Mouse (Mus musculus) embryo, embryonic 9.5 days (tissue): ENCODE data around the gene Zc3h7a.
"Not testable (repeated sequence)": the region's sequence is repeated elsewhere in the genome, so short reads cannot be mapped to it uniquely, and the experiment has no call there.

Source experiments
- DNase-seq: peaks from one replicate; pipeline ENCODE4 v3.0.0-alpha.2; 2017; ENCODE audit errors: extremely low spot score

Zc3h7a gene

GRCm38 (mm10) chr16:11176208-11176883 is at the start of gene Zc3h7a:
Gene Zc3h7a, minus strand, starts transcription at chr16:11176393.
- peak; percentile 91 for DNase-seq

- DNase-seq: no peak
Measured at GRCm38 (mm10) chr16:11217801-11218200, 41.6 kb upstream of the Zc3h7a start.

- no peak for DNase-seq
Measured at GRCm38 (mm10) chr16:11203600-11204390, 27.6 kb upstream of the Zc3h7a start.

- peak; percentile 96 for DNase-seq
Measured at GRCm38 (mm10) chr16:11202571-11203554, 26.7 kb upstream of the Zc3h7a start, which contains the start of gene Rsl1d1. Gene Rsl1d1, minus strand, starts transcription at chr16:11203331.

- no peak for DNase-seq
Measured at GRCm38 (mm10) chr16:11201740-11202394, 25.7 kb upstream of the Zc3h7a start.

GRCm38 (mm10) chr16:11200247-11200646 is 24.1 kb upstream of the Zc3h7a start:
- DNase-seq: no peak

- peak; percentile 48 for DNase-seq
Measured at GRCm38 (mm10) chr16:11198467-11198866, 22.3 kb upstream of the Zc3h7a start.

GRCm38 (mm10) chr16:11197052-11197451 is 20.9 kb upstream of the Zc3h7a start:
- no peak for DNase-seq

- DNase-seq: no peak
Measured at GRCm38 (mm10) chr16:11193231-11193630, 17.0 kb upstream of the Zc3h7a start.

GRCm38 (mm10) chr16:11190150-11190549 is 14.0 kb upstream of the Zc3h7a start:
- DNase-seq: no peak

GRCm38 (mm10) chr16:11177404-11177803 is 1.2 kb upstream of the Zc3h7a start:
- no peak for DNase-seq

GRCm38 (mm10) chr16:11176884-11177244 is 671 bp upstream of the Zc3h7a start:
- DNase-seq: no peak

- peak; percentile 71 for DNase-seq
Measured at GRCm38 (mm10) chr16:11175489-11176207, 545 bp downstream of the Zc3h7a start.

- peak; percentile 20 for DNase-seq
Measured at GRCm38 (mm10) chr16:11175100-11175488, 1.1 kb downstream of the Zc3h7a start.

GRCm38 (mm10) chr16:11174671-11175081 is 1.5 kb downstream of the Zc3h7a start:
- peak; percentile 72 for DNase-seq

- no peak for DNase-seq
Measured at GRCm38 (mm10) chr16:11171679-11172078, 4.5 kb downstream of the Zc3h7a start.

GRCm38 (mm10) chr16:11166431-11166830 is 9.8 kb downstream of the Zc3h7a start:
- no peak for DNase-seq

GRCm38 (mm10) chr16:11164695-11165255 is 11.4 kb downstream of the Zc3h7a start:
- DNase-seq: no peak

GRCm38 (mm10) chr16:11157721-11158120 is 18.5 kb downstream of the Zc3h7a start:
- not testable (repeated sequence) for DNase-seq

GRCm38 (mm10) chr16:11154500-11154899 is 21.7 kb downstream of the Zc3h7a start:
- no peak for DNase-seq
